Mouse (Mus musculus): Measurements from ENCODE around the gene Plcl1. TPM values are rescaled to one million over a fixed set of nuclear protein-coding genes. Genes with fewer than 3 reads are reported as not detected.
"Not testable (repeated sequence)": the region's sequence is repeated elsewhere in the genome, so short reads cannot be mapped to it uniquely, and the experiment has no call there.

Plcl1 gene
- polyA plus RNA-seq, 1 experiment = not detected

DNA sequence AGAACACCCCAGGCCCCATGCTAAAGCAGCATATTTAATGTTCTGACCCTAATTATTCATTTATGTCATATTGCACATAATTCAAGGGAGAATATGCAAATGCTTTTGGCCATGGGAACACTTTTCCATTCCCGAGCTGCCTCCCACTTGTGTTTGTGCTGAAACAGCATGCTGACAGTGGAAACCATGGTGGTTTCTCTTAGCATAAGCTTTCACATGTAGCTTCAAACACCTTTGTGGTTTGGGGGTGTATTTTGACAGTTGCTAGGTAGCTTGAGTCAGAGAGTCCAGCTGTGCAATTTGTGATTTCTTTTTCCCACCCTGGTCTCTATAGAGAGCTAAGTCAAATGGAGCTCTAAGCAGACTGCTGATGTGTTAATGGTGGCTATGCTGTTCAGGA lies 42.4 kb downstream of the Plcl1 start:
- TF ChIP-seq TAL1 (IDR thresholded peaks at IDR 0.05; ENCODE audit: low read length) (no peak), GATA1 (IDR thresholded peaks at IDR 0.05; ENCODE audit: low read length) (no peak)
- no peaks in the 10 kb centered on the region for H3K4me1 ChIP-seq (ENCODE audit: control insufficient read depth)

DNA sequence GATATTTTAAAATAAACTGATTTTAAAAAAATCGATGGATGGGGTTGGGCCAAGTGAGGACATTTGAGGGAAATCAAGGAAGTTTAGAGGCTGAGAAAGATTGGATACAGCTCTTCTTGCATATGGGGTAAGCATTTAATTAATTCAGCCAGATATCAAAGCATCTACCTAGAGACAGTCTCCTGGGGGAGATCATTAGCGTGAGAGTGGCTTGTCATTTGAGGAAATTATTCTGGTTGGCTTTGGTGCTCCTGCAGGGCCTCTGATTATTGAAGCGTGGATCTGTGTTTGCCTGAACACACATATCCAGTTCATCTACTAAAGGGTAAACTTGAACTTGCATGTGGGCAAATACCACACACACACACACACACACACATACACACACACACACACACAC lies 44.1 kb downstream of the Plcl1 start:
- no peaks in the 10 kb centered on the region for H3K36me3 ChIP-seq (ENCODE audit: control insufficient read depth)
- TF ChIP-seq TAL1 (IDR thresholded peaks at IDR 0.05; ENCODE audit: low read length) = no peak
- TF ChIP-seq GATA1 (IDR thresholded peaks at IDR 0.05; ENCODE audit: low read length) = no peak

More for the DNA sequence above, 42.4 kb downstream of the Plcl1 start:
- Histone ChIP-seq H3K4me3 (replicated peaks) (no peak overlapping the region), H3K9me3 (ENCODE audit: control insufficient read depth, low read length) (no peaks in the 10 kb centered on the region), H3K27me3 (ENCODE audit: control insufficient read depth) (no peaks in the 10 kb centered on the region), H3K36me3 (ENCODE audit: control insufficient read depth) (no peaks in the 10 kb centered on the region)

GRCm38 (mm10) chr1:55454119-55454518 lies 48.4 kb downstream of the Plcl1 start:
- no peak for TF ChIP-seq GATA1 (IDR thresholded peaks at IDR 0.05; ENCODE audit: low read length)
- TF ChIP-seq TAL1 (IDR thresholded peaks at IDR 0.05; ENCODE audit: low read length) = no peak

More for the DNA sequence above, 44.1 kb downstream of the Plcl1 start:
- H3K27me3 ChIP-seq (ENCODE audit: control insufficient read depth) = no peaks in the 10 kb centered on the region
- H3K4me3 ChIP-seq (replicated peaks) = no peak overlapping the region
- no peaks in the 10 kb centered on the region for H3K4me1 ChIP-seq (ENCODE audit: control insufficient read depth)
- H3K9me3 ChIP-seq (ENCODE audit: control insufficient read depth, low read length) = no peaks in the 10 kb centered on the region

DNA sequence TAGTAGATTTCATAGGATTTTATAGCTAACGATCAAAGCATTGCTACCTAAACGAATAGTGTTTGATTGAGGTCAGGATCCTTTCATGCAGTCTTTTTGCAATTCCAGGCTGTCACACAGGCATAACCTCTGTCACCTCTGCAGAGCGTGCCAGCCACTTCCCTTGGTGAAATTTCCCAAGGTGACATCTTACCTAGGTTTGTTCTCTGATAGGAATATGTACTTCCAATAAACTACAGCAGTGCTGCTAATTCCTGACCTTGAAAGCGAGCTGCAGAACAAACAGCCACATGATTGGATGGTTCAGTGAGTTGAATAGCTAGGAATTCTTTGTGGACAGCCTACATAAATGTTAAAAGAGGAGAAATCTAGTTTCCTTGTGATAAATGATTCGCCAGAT lies 56.6 kb downstream of the Plcl1 start:
- no peaks in the 10 kb centered on the region for H3K9me3 ChIP-seq (ENCODE audit: control insufficient read depth, low read length)
- H3K4me1 ChIP-seq (ENCODE audit: control insufficient read depth) = no peaks in the 10 kb centered on the region
- H3K36me3 ChIP-seq (ENCODE audit: control insufficient read depth) = no peaks in the 10 kb centered on the region
- H3K4me3 ChIP-seq (replicated peaks) = no peak overlapping the region
- no peaks in the 10 kb centered on the region for H3K27me3 ChIP-seq (ENCODE audit: control insufficient read depth)
- no peak for TF ChIP-seq TAL1 (IDR thresholded peaks at IDR 0.05; ENCODE audit: low read length)
- TF ChIP-seq GATA1 (IDR thresholded peaks at IDR 0.05; ENCODE audit: low read length) = no peak

More at GRCm38 (mm10) chr1:55454119-55454518, 48.4 kb downstream of the Plcl1 start:
- H3K27me3 ChIP-seq (ENCODE audit: control insufficient read depth) = no peaks in the 10 kb centered on the region
- no peak overlapping the region for H3K4me3 ChIP-seq (replicated peaks)
- no peaks in the 10 kb centered on the region for H3K36me3 ChIP-seq (ENCODE audit: control insufficient read depth)
- H3K9me3 ChIP-seq (ENCODE audit: control insufficient read depth, low read length) = no peaks in the 10 kb centered on the region
- H3K4me1 ChIP-seq (ENCODE audit: control insufficient read depth) = no peaks in the 10 kb centered on the region

DNA sequence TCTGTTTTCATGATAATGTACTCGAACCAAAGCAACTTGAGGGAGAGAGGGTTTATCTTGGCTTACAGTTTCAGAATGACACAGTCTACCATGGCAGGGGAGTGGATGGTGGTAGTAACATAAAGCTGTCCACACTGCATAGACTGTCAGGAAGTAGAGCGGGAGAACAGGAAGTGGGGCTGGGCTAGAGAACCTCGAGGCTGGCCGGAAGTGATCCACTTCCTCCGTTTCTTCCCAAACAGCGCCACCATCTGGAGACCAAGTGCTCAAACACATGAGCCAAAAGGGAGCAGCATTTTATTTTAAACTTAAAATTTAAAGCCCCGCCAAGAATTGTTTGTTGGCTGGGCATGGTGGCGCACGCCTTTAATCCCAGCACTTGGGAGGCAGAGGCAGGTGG lies 68.0 kb downstream of the Plcl1 start:
- Histone ChIP-seq H3K4me1 (ENCODE audit: control insufficient read depth) (no peaks in the 10 kb centered on the region), H3K36me3 (ENCODE audit: control insufficient read depth) (no peaks in the 10 kb centered on the region), H3K27me3 (ENCODE audit: control insufficient read depth) (no peaks in the 10 kb centered on the region), H3K4me3 (replicated peaks) (no peak overlapping the region), H3K9me3 (ENCODE audit: control insufficient read depth, low read length) (no peaks in the 10 kb centered on the region)
- TF ChIP-seq TAL1 (IDR thresholded peaks at IDR 0.05; ENCODE audit: low read length) = no peak

DNA sequence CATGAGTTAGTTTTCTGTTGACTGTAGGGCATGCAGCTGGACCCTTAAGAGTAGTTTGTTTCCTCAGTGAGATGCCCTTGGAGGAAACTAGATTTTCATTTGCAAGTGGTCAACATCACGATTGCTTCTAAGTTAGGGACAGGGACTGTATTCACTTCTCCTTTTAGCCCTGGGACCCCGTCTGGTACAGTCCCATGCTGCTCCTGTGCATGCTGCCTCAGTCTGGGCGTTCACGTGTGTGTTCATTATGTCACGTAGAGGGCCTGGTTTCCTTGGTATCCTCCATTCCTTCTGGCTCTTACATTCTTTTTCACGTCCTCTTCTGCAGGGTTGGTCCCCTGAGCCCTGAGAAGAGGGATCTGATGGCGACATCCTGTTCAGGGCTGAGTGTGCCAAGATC lies 69.3 kb downstream of the Plcl1 start:
- Histone ChIP-seq H3K27me3 (ENCODE audit: control insufficient read depth) (no peaks in the 10 kb centered on the region), H3K4me3 (replicated peaks) (no peak overlapping the region), H3K36me3 (ENCODE audit: control insufficient read depth) (no peaks in the 10 kb centered on the region), H3K4me1 (ENCODE audit: control insufficient read depth) (no peaks in the 10 kb centered on the region), H3K9me3 (ENCODE audit: control insufficient read depth, low read length) (no peaks in the 10 kb centered on the region)
- TF ChIP-seq GATA1 (IDR thresholded peaks at IDR 0.05; ENCODE audit: low read length) = no peak
- TF ChIP-seq TAL1 (IDR thresholded peaks at IDR 0.05; ENCODE audit: low read length) = no peak

DNA sequence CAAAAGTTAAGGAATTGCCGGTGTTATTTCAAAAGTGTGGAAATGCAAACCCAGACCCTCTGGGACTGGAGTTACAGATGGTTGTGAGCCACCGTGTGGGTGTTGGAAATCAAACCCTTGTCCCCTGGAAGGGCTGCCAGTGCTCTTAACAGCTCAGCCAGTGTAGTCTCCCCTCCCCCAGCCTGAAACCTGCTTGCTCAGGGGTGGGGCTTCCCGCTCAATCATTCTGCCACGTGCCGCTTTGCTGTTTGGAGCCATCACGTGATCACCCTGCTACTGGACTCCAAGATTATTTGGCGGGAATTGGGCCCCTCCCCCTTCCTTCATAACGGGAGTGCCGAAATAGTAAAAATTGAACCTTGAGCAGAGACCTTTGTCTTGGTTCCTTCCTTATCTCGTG lies 81.7 kb downstream of the Plcl1 start:
- H3K36me3 ChIP-seq (ENCODE audit: control insufficient read depth); H3K4me3 ChIP-seq (replicated peaks): not testable (repeated sequence)

GRCm38 (mm10) chr1:55488261-55488660 lies 82.5 kb downstream of the Plcl1 start:
- TF ChIP-seq GATA1 (IDR thresholded peaks at IDR 0.05; ENCODE audit: low read length) = no peak
- no peak for TF ChIP-seq TAL1 (IDR thresholded peaks at IDR 0.05; ENCODE audit: low read length)
- no peaks in the 10 kb centered on the region for H3K4me1 ChIP-seq (ENCODE audit: control insufficient read depth)
- no peaks in the 10 kb centered on the region for H3K27me3 ChIP-seq (ENCODE audit: control insufficient read depth)
- no peaks in the 10 kb centered on the region for H3K36me3 ChIP-seq (ENCODE audit: control insufficient read depth)
- no peaks in the 10 kb centered on the region for H3K9me3 ChIP-seq (ENCODE audit: control insufficient read depth, low read length)
- no peak overlapping the region for H3K4me3 ChIP-seq (replicated peaks)

More for the DNA sequence above, 81.7 kb downstream of the Plcl1 start:
- not testable (repeated sequence) for H3K4me1 ChIP-seq (ENCODE audit: control insufficient read depth); H3K9me3 ChIP-seq (ENCODE audit: control insufficient read depth, low read length); H3K27me3 ChIP-seq (ENCODE audit: control insufficient read depth)

DNA sequence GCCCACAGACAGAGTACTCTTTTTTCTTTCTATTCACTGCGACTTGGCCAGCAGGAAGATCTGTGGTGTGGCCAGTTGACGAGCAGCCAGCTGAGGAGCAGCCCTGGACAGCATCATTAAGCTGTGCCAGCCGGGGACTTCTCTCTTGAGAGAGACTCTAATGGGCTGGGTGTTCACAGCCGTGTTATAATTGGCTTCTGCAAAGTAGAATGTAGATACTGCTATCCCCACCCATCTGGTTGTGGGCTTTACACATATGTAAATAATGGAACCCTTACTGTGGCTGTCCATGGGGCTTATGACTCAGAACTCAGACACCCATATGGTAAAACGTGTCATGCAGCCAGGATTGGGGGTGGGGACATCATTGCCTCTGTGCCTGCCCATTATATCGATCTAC lies 83.6 kb downstream of the Plcl1 start:
- Histone ChIP-seq H3K9me3 (ENCODE audit: control insufficient read depth, low read length) (no peaks in the 10 kb centered on the region), H3K27me3 (ENCODE audit: control insufficient read depth) (no peaks in the 10 kb centered on the region), H3K4me1 (ENCODE audit: control insufficient read depth) (no peaks in the 10 kb centered on the region), H3K36me3 (ENCODE audit: control insufficient read depth) (no peaks in the 10 kb centered on the region), H3K4me3 (replicated peaks) (no peak overlapping the region)
- no peak for TF ChIP-seq GATA1 (IDR thresholded peaks at IDR 0.05; ENCODE audit: low read length)
- TF ChIP-seq TAL1 (IDR thresholded peaks at IDR 0.05; ENCODE audit: low read length) = no peak

DNA sequence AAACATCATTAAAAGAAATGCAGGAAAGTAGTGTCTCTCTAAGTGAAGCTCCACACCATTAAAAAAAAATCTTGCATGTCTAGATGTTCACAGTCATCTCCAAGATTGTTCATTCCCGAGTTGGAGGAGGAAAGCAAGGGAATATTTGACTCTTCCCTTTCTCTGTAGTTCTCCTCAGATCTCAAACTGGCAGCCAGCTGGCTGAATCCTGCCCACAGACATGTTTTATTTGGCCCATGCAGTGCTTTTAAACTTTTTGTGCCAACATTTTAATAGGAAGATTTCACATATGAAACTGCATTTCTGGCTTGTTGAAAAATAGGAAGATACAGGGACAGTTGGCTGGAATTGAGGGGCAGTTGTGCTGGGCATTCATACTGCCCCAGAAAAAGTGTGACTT lies 94.2 kb downstream of the Plcl1 start:
- Histone ChIP-seq H3K4me1 (ENCODE audit: control insufficient read depth) (no peaks in the 10 kb centered on the region), H3K27me3 (ENCODE audit: control insufficient read depth) (no peaks in the 10 kb centered on the region), H3K36me3 (ENCODE audit: control insufficient read depth) (no peaks in the 10 kb centered on the region), H3K9me3 (ENCODE audit: control insufficient read depth, low read length) (no peaks in the 10 kb centered on the region), H3K4me3 (replicated peaks) (no peak overlapping the region)
- TF ChIP-seq GATA1 (IDR thresholded peaks at IDR 0.05; ENCODE audit: low read length) (no peak), TAL1 (IDR thresholded peaks at IDR 0.05; ENCODE audit: low read length) (no peak)

All from erythroblast, embryonic 14.5 days (primary cell).